Mouse (Mus musculus) mesoderm, embryonic 11.5 days (tissue): ENCODE results near the gene Zfp628.

ENCODE experiments used
- DNase-seq: peaks from one replicate; pipeline ENCODE4 v3.0.0-alpha.2; 2012; ENCODE audit warnings: low read depth, low spot score

Gene Zfp628

DNA sequence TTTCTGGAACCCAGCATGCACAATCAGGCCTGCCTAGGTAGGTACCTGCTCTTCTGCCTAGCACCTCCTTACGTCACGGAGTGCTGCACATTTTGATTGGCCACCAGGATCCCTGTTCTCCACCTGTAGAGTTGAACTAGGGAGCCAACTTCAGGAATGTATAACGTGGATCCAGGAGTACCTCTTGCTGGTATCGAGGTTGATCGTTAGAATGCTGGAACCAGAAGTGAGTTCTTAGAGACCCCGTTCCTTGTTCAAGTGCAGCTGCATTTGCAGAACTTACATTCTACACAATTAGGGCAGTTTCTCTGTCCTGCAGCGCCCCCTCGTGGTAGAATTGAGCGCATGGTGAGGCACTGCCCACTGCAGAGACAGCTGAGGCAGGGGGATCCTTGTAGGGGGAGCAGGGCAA is 25.1 kb downstream of the Zfp628 start:
- peak; percentile 82 for DNase-seq

DNA sequence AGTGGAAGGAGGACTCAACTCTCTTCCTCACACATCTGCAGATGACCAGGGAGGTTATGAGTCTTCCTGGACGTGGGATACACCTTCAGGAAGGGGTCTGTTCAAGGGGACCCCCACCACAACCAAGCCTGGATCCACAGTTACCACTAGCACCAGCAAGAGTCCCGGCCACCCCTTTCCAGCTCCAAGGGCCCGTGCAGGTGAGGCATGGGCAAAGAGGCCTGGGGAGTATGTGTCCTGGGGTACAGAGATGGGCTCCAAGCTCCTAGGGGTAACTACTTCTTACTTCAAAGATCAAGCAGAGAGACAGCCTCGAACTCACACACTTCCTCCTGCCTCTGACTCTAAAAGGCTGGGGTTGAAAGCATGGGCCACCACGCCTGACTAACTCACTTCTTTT is 27.7 kb downstream of the Zfp628 start:
- DNase-seq: no peak

- peak; percentile 93 for DNase-seq
Measured at GRCm38 (mm10) chr7:4943223-4943815, 28.3 kb downstream of the Zfp628 start.

DNA sequence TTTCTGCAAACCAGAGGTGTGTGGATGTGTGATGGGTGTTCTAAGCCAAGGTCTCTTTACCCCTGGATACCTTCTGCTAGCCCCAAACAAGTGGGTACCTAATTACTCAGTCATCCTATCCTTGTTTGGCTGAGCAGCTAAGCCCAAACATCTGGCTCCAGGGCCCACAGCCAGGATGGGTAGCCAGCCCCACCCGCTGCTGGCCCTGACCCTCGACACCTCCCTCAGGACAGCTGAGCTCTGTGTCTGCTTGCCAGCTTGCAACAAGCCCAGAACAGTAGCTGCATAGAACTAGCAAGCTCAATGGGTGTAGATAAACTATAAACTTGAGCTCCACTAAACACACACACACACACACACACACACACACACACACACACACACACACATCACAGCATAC is 32.8 kb downstream of the Zfp628 start:
- DNase-seq: no peak

DNA sequence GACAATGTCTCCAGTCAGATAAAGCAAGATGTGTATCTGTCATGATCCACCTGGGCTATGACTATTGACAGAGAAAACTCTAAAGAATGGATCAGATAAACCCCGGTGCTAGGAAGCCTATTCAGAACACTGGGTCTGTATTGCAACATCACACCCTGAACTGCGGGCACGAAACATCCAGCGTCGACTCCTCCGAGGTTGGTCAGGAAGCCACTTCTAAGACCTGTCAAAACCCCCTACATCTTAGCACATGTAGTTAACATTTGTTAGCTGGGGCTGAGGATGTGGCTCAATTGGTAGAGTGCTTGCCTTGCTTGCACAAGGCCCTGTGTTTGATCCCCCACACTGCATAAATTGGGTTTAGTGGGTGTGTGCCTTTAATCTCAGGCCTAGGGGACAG is 33.4 kb downstream of the Zfp628 start:
- no peak for DNase-seq

DNA sequence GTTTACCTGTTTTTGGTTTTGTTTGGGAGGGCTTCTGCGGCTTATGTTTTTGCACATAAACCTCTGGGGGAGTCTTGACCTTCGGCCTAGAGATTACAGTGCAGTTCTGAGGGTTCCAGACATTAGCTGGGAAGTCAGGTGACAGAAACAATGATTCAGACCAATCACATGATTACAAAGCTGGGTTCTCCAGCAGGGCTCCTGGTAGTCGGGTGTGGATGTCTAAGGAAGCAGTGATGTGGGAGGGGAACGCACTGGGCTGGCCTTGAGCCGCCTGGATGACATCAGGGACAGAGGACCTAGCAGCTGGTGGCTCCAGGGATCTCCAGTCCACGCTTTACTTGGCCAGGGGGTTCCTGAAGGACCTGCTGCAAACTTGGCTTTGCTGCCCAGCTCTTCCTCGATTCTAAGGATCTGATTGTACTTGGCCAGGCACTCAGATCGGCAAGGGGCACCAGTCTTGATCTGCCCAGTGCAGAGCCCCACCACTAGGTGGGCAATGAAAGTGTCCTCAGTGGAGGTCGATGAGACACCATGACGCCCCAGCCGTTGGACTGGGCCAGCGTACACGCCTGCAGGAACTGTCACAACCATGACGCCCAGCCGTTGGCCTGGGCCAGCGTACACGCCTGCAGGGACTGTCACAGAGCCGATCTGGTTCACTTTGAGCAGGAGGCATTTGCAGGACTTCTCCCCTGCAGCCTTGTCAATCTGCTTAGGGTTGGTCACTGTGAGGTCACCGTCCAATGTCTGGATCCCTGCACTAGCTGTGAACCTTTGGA is 35.7 kb downstream of the Zfp628 start:
- DNase-seq: no peak

DNA sequence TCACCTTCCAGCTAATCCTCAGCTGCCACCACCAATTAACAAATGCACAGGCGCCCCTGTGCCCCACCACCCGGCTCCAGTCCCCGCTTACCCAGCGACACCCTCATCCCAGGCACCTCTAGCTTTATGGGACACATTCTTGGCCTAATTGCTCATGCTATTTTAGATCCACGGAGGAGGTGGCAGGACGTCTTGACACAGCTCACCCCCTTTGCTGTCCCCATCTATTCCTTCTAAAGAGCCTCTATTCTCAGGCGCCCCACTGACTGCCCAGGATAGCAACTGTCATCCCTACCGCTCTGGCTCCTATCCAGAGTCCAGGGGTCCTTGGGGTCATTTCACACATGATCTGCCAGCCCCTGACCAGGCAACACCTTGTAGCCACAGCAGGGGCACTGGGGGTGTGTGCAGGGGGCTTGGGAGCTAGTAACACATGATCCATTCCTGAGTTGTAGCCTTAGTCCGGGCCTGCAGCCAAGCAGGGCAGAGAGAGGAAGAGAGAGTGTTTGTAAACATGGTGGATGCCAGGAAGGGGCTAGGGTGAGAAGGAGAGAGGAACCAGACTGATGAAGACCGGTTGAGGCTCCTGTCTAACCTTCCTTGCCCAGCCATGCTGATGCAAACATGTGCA is 38.9 kb downstream of the Zfp628 start:
- DNase-seq: no peak

DNA sequence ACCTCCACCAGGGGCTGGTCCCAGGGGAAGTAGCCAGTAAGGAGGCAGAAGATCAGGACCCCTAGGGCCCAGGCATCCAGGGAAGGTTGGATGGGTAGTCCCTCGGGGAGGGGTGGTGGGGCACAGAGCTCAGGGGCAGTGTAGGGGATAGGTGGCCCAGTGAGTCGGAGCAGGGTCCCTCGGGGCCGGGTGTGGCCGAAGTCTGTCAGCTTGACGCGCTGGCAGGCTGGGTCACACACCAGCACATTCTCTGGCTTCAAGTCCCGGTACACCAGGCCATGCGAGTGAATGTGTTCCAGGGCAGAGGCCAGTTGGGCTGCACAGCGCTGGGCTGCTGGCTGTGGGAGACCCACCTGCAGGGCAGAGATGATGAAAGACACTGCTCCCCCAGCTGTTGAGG is 42.3 kb downstream of the Zfp628 start:
- DNase-seq: no peak

DNA sequence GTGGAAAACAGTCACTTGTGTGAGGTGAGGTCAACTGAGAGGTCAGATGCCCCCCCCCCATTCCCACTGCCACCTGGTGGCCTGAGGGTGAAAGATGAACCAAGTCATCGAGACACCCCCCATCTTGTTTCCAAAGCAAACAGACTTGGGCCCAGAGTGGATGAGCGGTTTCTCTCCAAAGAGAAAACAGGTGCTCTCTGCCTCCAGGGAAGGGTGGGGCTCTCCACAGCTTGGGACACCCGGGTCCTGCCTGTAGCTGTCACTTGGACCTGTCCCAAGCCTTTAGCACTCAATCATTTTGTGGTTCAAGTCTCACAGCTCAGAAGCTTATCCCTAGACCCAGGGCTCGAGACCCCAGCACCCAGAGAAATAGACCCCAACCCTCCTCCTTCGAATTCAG is 48.5 kb downstream of the Zfp628 start:
- no peak for DNase-seq

DNA sequence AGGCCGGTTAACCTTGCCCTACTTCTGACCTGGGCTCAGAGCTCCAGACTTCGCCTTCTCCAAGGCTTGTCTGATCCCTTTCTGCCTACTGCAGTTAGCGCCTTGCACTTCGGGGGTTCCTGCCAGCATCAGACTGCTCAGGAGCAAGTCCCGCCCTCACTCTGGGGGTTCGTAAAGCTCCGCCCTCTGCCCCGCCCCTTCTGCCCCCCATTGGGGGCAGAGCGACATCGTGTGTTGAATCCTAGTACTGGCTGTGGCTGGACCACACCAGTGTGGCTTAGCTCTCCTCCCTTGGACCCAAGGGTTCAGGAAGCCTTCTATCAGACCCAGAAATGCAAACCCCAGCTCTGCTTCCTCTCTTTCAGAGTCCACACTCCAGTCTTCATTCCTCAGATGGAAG is 49.3 kb downstream of the Zfp628 start, which contains the start of gene Sbk2:
Sbk2 (minus strand) TSS at position 135 of the 400 bp plus-strand sequence.
- peak; percentile 73 for DNase-seq

DNA sequence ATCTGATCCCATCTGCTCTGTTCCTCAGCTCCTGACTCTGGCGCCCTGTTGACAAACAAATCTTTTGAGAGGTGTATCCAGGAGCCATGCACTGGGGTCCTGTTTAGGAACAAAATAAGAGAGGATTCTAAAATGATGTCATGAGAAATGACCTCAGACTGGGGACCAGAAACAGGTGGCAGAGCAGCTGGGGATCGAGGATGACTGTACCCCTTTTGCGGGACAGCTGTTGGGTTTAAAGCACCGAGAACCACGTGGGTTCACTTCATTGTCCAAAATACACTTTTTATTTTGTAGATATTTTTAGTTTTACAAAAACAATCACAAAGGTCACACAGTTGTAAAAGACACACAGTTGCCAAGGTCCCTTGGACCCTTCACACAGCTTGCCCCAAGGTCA is 50.0 kb downstream of the Zfp628 start:
- DNase-seq: no peak

GRCm38 (mm10) chr7:4971068-4971467 is 56.1 kb downstream of the Zfp628 start, which contains the start of gene Sbk3:
Sbk3 (minus strand) TSS chr7:4971168.
- DNase-seq: no peak
